Mouse (Mus musculus) intestine, postnatal 0 days (tissue): ENCODE measurements around the gene Fsip1. TPM values are rescaled to one million over a fixed set of nuclear protein-coding genes. Genes with fewer than 3 reads are reported as not detected.

Source experiments
- ATAC-seq: fragments of 200-750 bp; cut with Nextera tagmentation; 2 replicates; pipeline ENCODE4 v1.8.0; 2017; ENCODE audit warnings: mild to moderate bottlenecking, moderate TSS enrichment, moderate library complexity
- H3K27ac ChIP-seq: fragments of 300-500 bp; sonication (generic); 2 replicates; pipeline ENCODE4 v1.5.1; 2014; ENCODE audit warnings: mild to moderate bottlenecking, low read depth, low read length, moderate library complexity
- H3K27me3 ChIP-seq: fragments of 300-500 bp; sonication (generic); replicated peaks from 2 replicates; pipeline ENCODE4 v1.6.1; 2014; ENCODE audit warnings: low read length, mixed read lengths; ENCODE audit not compliant: control insufficient read depth, insufficient read depth
- H3K36me3 ChIP-seq: fragments of 300-500 bp; sonication (generic); 2 replicates; pipeline ENCODE4 v1.6.1; 2014; ENCODE audit warnings: mild to moderate bottlenecking, moderate library complexity; ENCODE audit not compliant: control insufficient read depth, insufficient read depth
- H3K4me1 ChIP-seq: fragments of 300-500 bp; sonication (generic); replicated peaks from 2 replicates; pipeline ENCODE4 v1.6.1; 2014; ENCODE audit warnings: antibody characterized with exemption, low read length, mixed read lengths; ENCODE audit not compliant: control insufficient read depth, insufficient read depth
- H3K4me2 ChIP-seq: fragments of 300-500 bp; sonication (generic); replicated peaks from 2 replicates; pipeline ENCODE4 v1.6.1; 2014; ENCODE audit warnings: low read depth, mild to moderate bottlenecking, moderate library complexity
- H3K4me3 ChIP-seq: fragments of 300-500 bp; sonication (generic); 2 replicates; pipeline ENCODE4 v1.5.1; 2014; ENCODE audit warnings: low read depth, low read length
- H3K9ac ChIP-seq: fragments of 300-500 bp; sonication (generic); 2 replicates; pipeline ENCODE4 v1.6.1; 2014; ENCODE audit warnings: mild to moderate bottlenecking, low read depth, low read length
- H3K9me3 ChIP-seq: fragments of 300-500 bp; sonication (generic); 2 replicates; pipeline ENCODE4 v1.6.1; 2016; ENCODE audit warnings: mixed run types; ENCODE audit not compliant: control insufficient read depth
- CTCF ChIP-seq: sonication (generic); IDR thresholded peaks from 2 replicates; pipeline ENCODE4 v1.5.1; 2016; ENCODE audit warnings: low read depth, mild to moderate bottlenecking, control low read depth, antibody characterized with exemption, moderate library complexity
- WGBS: fragments of 180-500 bp; shearing (Covaris S2); extraction: QIAGEN DNeasy Blood & Tissue Kit; methylation state at CpG from one replicate; pipeline ENCODE4 v1.1.7; 2014; 5-methylcytosine and 5-hydroxymethylcytosine counted together
- microRNA-seq: library from miRNA; unstranded; fragments of <30 nt; microRNA quantifications from one replicate; pipeline ENCODE4, GENCODE M21; 2016
- polyA plus RNA-seq: library from polyadenylated mRNA; unstranded; fragments of >200 nt; fragmentation: Nextera tagmentation; extraction: Ambion mirVana; gene quantifications from 2 replicates; pipeline ENCODE4 v1.2.1, GENCODE M21; 2015

Gene Fsip1
- polyA plus RNA-seq, 1 experiment from 2014 or later: 0.13 TPM

DNA sequence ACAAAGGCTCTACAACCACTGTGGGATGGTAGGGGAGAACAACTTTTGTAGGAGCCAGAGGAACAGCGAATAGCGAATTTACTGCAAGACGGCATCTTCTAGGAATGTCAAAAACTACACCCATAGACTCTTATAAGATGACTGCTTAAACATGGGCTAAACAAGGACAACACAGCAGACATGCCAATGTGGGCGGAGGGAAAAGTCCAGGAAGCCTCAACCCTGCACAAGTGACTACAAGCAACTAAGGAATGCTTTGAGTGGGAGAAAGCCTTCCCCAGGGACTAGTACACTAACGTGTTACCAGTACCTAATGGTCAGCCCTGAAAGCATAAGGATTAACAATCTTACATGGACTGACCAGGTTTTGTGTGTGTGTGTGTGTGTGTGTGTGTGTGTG is 165.5 kb downstream of the Fsip1 start:
- no peak for TF ChIP-seq CTCF
- H3K27ac ChIP-seq: no peak overlapping the region
- no peaks in the 10 kb centered on the region for H3K27me3 ChIP-seq
- no peak overlapping the region for H3K4me3 ChIP-seq
- no peaks in the 10 kb centered on the region for H3K9me3 ChIP-seq
- H3K4me2 ChIP-seq: no peak overlapping the region
- WGBS: 82% methylated on average over 5 of the region's 5 CpGs
- no peaks in the 10 kb centered on the region for H3K36me3 ChIP-seq
- H3K4me1 ChIP-seq: no peaks in the 10 kb centered on the region
- H3K9ac ChIP-seq: no peak overlapping the region
- no peak for ATAC-seq

DNA sequence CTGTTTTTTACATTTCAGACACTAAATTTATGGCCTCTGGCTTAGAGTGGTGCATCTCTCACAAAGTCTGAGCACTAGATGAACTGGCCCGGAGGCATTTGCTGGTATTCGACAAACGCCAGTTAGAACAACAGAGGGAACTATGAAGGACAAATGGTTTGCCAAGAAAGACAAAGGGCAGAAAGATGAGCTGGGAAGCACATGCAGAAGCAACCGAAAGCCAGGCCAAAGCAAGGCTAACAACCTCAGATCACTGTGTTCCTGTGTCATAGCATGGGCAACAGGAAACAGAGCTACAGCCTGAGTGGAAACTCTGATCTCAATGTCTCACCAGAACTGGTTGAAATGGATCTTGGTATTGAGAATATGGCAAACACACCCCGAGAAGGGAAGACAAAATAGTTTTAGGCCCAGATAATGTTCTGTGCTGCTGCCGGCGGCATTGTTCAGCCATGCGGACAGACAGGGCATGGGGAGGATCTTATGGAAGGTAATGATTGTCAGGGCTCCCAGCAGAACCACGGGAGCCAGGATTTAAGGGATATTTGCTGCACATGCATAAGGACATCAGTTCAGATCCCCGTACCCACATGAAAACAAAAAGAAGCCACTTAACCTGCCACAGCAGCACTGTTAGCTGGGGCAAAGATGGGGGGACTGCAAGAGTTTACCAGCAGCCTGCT is 169.6 kb downstream of the Fsip1 start:
- Histone ChIP-seq H3K4me3 (no peak overlapping the region), H3K4me2 (no peak overlapping the region), H3K36me3 (no peaks in the 10 kb centered on the region), H3K27ac (no peak overlapping the region), H3K9me3 (no peaks in the 10 kb centered on the region), H3K9ac (no peak overlapping the region), H3K4me1 (no peaks in the 10 kb centered on the region), H3K27me3 (no peaks in the 10 kb centered on the region)
- ATAC-seq: no peak
- WGBS: 80% methylated on average over 10 of the region's 10 CpGs
- TF ChIP-seq CTCF: no peak

GRCm38 (mm10) chr2:118085647-118086046 is 171.1 kb downstream of the Fsip1 start:
- Histone ChIP-seq H3K27ac (no peak overlapping the region), H3K4me3 (no peak overlapping the region), H3K36me3 (no peaks in the 10 kb centered on the region), H3K9me3 (no peaks in the 10 kb centered on the region), H3K9ac (no peak overlapping the region), H3K27me3 (no peaks in the 10 kb centered on the region), H3K4me2 (no peak overlapping the region), H3K4me1 (no peaks in the 10 kb centered on the region)
- TF ChIP-seq CTCF: no peak
- 93% methylated on average over 2 of the region's 2 CpGs for WGBS
- no peak for ATAC-seq

GRCm38 (mm10) chr2:118084693-118085092 is 172.1 kb downstream of the Fsip1 start:
- H3K4me3 ChIP-seq: no peak overlapping the region
- ATAC-seq: no peak
- no peaks in the 10 kb centered on the region for H3K4me1 ChIP-seq
- H3K36me3 ChIP-seq: no peaks in the 10 kb centered on the region
- H3K4me2 ChIP-seq: no peak overlapping the region
- no peaks in the 10 kb centered on the region for H3K27me3 ChIP-seq
- 67% methylated on average over 3 of the region's 3 CpGs for WGBS
- TF ChIP-seq CTCF: no peak
- no peaks in the 10 kb centered on the region for H3K9me3 ChIP-seq
- no peak overlapping the region for H3K9ac ChIP-seq
- H3K27ac ChIP-seq: no peak overlapping the region

GRCm38 (mm10) chr2:118083652-118084051 is 173.1 kb downstream of the Fsip1 start:
- H3K4me1 ChIP-seq: no peaks in the 10 kb centered on the region
- no peaks in the 10 kb centered on the region for H3K36me3 ChIP-seq
- no peak for TF ChIP-seq CTCF
- no peak overlapping the region for H3K9ac ChIP-seq
- ATAC-seq: no peak
- no peaks in the 10 kb centered on the region for H3K27me3 ChIP-seq
- H3K27ac ChIP-seq: no peak overlapping the region
- no peaks in the 10 kb centered on the region for H3K9me3 ChIP-seq
- 82% methylated on average over 6 of the region's 6 CpGs for WGBS
- H3K4me2 ChIP-seq: no peak overlapping the region
- no peak overlapping the region for H3K4me3 ChIP-seq

DNA sequence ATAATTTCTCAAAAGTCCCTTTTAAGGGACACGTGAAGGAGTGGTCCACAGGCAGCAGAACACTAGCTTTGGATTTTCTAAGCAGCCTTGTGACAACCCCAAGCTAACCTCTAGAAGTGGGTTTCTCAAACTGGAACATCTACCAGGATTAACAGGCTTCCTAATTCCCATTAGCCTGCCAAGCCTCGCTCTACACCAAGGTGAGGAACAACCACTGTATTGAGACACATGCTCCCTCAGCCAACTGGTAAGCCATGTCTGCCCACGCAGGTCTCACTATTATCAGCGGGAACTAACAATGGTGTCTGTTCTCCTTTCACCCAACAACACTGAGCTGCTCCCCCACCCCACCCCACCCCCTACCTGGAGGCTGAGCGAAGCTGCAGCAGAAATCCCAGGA is 175.2 kb downstream of the Fsip1 start:
- TF ChIP-seq CTCF: no peak
- Histone ChIP-seq H3K4me1 (no peaks in the 10 kb centered on the region), H3K4me2 (no peak overlapping the region), H3K27ac (no peak overlapping the region), H3K9ac (no peak overlapping the region), H3K4me3 (no peak overlapping the region), H3K36me3 (no peaks in the 10 kb centered on the region), H3K27me3 (no peaks in the 10 kb centered on the region), H3K9me3 (no peaks in the 10 kb centered on the region)
- WGBS: 65% methylated on average over 5 of the region's 5 CpGs
- no peak for ATAC-seq

Small RNAs within 50 kb of the gene (microRNA-seq; reads per million reads assigned to microRNA genes)
- gene Gm22800: not detected

Other genes with a start within 250 kb of the Fsip1 start
- gene Thbs1, start 145.1 kb downstream of the Fsip1 start, polyA plus RNA-seq: 13.2 and 14.9 TPM in 2 replicates
- gene Gpr176, start 116.5 kb upstream of the Fsip1 start, polyA plus RNA-seq: 0.57 and 0.84 TPM in 2 replicates
- 3.7 and 3.8 TPM in 2 replicates for gene Eif2ak4, start 131.7 kb upstream of the Fsip1 start, polyA plus RNA-seq
- 164 and 168 TPM in 2 replicates for gene Srp14, start 222.7 kb upstream of the Fsip1 start, polyA plus RNA-seq